Mouse (Mus musculus): Measurements from ENCODE around the gene A030003K21Rik.
"Not testable (repeated sequence)": the region's sequence is repeated elsewhere in the genome, so short reads cannot be mapped to it uniquely, and the experiment has no call there.

DNA sequence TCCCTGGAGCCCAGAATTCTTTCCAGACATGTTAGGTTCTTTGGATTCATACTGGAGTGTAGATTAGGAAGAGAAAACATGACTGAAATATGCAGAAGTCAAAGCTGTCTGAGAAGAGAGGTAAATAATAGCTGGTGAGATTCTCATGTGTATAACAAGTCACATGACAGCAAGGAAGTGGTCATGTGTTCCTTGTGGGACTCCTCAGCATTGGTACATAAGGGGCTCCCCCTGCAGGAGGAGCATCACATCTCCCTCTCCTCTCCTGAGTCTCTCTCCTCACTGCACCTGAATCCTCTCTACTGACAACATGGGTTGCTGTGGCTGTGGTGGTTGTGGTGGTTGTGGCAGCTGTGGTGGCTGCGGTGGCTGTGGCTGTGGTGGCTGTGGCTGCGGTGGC lies 2.8 kb upstream of the A030003K21Rik start:
- not testable (repeated sequence) for TF ChIP-seq CTCF (conservative IDR thresholded peaks at IDR 0.05; ENCODE audit: insufficient read depth, insufficient read length, low read depth, low read length); POLR2A (IDR thresholded peaks at IDR 0.05; ENCODE audit: low read depth, low read length)

All from kidney, adult 2 months (tissue).